Mouse (Mus musculus): ENCODE results near the gene Efna5. TPM values are rescaled to one million over a fixed set of nuclear protein-coding genes. Genes with fewer than 3 reads are reported as not detected.

Gene Efna5
- polyA plus RNA-seq, 1 experiment from 2014 or later = 26.9 TPM

- Histone ChIP-seq H3K4me3 (ENCODE audit: low read length) (no peak overlapping the region), H3K4me2 (replicated peaks; ENCODE audit: low read depth, low read length) (no peak overlapping the region), H3K9me3 (ENCODE audit: low read length) (no peaks in the 10 kb centered on the region), H3K9ac (replicated peaks; ENCODE audit: low read length) (no peak overlapping the region), H3K36me3 (ENCODE audit: insufficient read depth, low read length) (no peaks in the 10 kb centered on the region), H3K4me1 (ENCODE audit: insufficient read depth, low read length) (no peaks in the 10 kb centered on the region), H3K27me3 (ENCODE audit: insufficient read depth, low read length) (no peaks in the 10 kb centered on the region), H3K27ac (ENCODE audit: low read length) (no peak overlapping the region)
- WGBS = 35% methylated on average over 8 of the region's 8 CpGs
- ATAC-seq (ENCODE audit: low FRiP score, low TSS enrichment) = no peak
Observed at GRCm38 (mm10) chr17:62608145-62608544, 273.0 kb downstream of the Efna5 start.

DNA sequence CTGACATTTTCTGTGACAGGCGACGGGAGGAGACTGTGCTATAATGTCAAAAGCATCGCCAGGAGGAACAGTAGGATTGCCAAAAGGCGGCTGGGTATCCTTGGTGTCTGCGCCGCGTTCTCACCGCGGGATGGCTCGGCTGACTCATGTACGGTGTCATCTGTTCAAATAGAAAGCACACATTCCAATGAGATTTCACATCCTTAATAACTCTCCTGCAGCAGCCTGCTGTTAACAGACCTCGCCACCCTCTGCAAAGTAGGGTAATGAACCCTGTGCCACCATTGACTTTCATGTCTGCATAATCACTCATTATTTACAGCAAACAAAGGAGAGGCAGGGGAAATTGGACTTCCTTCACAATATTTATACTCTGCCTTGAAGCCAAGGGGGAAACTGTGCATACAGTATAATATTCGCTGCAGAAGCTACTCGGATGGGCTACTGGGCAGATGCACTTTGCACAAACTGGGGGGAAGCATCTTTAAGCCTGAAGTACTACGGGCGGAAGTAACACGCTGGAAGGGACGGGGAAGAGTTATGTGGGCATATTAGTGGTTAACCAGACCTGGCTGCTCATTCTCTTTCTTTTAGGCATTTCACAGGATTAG, 273.7 kb downstream of the Efna5 start:
- H3K4me1 ChIP-seq (ENCODE audit: insufficient read depth, low read length) = no peaks in the 10 kb centered on the region
- no peaks in the 10 kb centered on the region for H3K36me3 ChIP-seq (ENCODE audit: insufficient read depth, low read length)
- H3K27ac ChIP-seq (ENCODE audit: low read length) = no peak overlapping the region
- H3K9ac ChIP-seq (replicated peaks; ENCODE audit: low read length) = no peak overlapping the region
- WGBS = 89% methylated on average over 18 of the region's 18 CpGs
- H3K9me3 ChIP-seq (ENCODE audit: low read length) = no peaks in the 10 kb centered on the region
- H3K4me3 ChIP-seq (ENCODE audit: low read length) = no peak overlapping the region
- H3K27me3 ChIP-seq (ENCODE audit: insufficient read depth, low read length) = no peaks in the 10 kb centered on the region
- no peak overlapping the region for H3K4me2 ChIP-seq (replicated peaks; ENCODE audit: low read depth, low read length)
- no peak for ATAC-seq (ENCODE audit: low FRiP score, low TSS enrichment)

DNA sequence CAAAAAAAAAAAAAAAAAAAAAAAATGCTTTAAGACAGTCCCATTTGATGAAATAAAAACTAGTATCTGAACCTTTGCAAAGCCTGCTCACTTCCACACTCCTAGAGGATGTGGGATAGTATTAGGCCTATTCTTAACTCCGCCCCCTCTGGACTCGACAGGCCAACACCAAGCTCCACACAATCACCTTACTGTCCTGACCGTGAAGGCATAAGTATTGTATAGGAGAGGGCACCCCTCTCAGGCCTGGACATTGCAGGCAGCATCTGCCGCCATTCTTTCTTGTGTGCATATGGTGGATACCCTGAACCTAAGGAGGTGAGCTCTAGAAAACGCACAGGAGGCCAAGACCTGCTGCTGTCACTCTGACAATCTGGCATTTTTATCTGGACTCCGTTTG, 274.4 kb downstream of the Efna5 start:
- no peak overlapping the region for H3K4me3 ChIP-seq (ENCODE audit: low read length)
- no peak overlapping the region for H3K4me2 ChIP-seq (replicated peaks; ENCODE audit: low read depth, low read length)
- no peaks in the 10 kb centered on the region for H3K27me3 ChIP-seq (ENCODE audit: insufficient read depth, low read length)
- H3K36me3 ChIP-seq (ENCODE audit: insufficient read depth, low read length) = no peaks in the 10 kb centered on the region
- WGBS = 92% methylated on average over 6 of the region's 6 CpGs
- H3K9me3 ChIP-seq (ENCODE audit: low read length) = no peaks in the 10 kb centered on the region
- H3K27ac ChIP-seq (ENCODE audit: low read length) = no peak overlapping the region
- no peak overlapping the region for H3K9ac ChIP-seq (replicated peaks; ENCODE audit: low read length)
- H3K4me1 ChIP-seq (ENCODE audit: insufficient read depth, low read length) = no peaks in the 10 kb centered on the region
- no peak for ATAC-seq (ENCODE audit: low FRiP score, low TSS enrichment)

- H3K27me3 ChIP-seq (ENCODE audit: insufficient read depth, low read length) = no peaks in the 10 kb centered on the region
- no peaks in the 10 kb centered on the region for H3K36me3 ChIP-seq (ENCODE audit: insufficient read depth, low read length)
- no peak overlapping the region for H3K9ac ChIP-seq (replicated peaks; ENCODE audit: low read length)
- no peak overlapping the region for H3K27ac ChIP-seq (ENCODE audit: low read length)
- H3K4me3 ChIP-seq (ENCODE audit: low read length) = no peak overlapping the region
- H3K9me3 ChIP-seq (ENCODE audit: low read length) = no peaks in the 10 kb centered on the region
- H3K4me1 ChIP-seq (ENCODE audit: insufficient read depth, low read length) = no peaks in the 10 kb centered on the region; the same call in 1 of the 2 replicates
- ATAC-seq (ENCODE audit: low FRiP score, low TSS enrichment) = no peak
- no peak overlapping the region for H3K4me2 ChIP-seq (replicated peaks; ENCODE audit: low read depth, low read length)
- WGBS = 63% methylated on average over 5 of the region's 5 CpGs
Observed at GRCm38 (mm10) chr17:62604309-62604708, 276.8 kb downstream of the Efna5 start.

- Histone ChIP-seq H3K36me3 (ENCODE audit: insufficient read depth, low read length) (no peaks in the 10 kb centered on the region), H3K4me3 (ENCODE audit: low read length) (no peak overlapping the region), H3K9me3 (ENCODE audit: low read length) (no peaks in the 10 kb centered on the region), H3K4me2 (replicated peaks; ENCODE audit: low read depth, low read length) (no peak overlapping the region), H3K4me1 (ENCODE audit: insufficient read depth, low read length) (no peaks in the 10 kb centered on the region; the same call in 1 of the 2 replicates), H3K9ac (replicated peaks; ENCODE audit: low read length) (no peak overlapping the region), H3K27me3 (ENCODE audit: insufficient read depth, low read length) (no peaks in the 10 kb centered on the region), H3K27ac (ENCODE audit: low read length) (no peak overlapping the region)
- no peak for ATAC-seq (ENCODE audit: low FRiP score, low TSS enrichment)
- WGBS = 76% methylated on average over 5 of the region's 5 CpGs
Observed at GRCm38 (mm10) chr17:62603604-62604003, 277.5 kb downstream of the Efna5 start.

DNA sequence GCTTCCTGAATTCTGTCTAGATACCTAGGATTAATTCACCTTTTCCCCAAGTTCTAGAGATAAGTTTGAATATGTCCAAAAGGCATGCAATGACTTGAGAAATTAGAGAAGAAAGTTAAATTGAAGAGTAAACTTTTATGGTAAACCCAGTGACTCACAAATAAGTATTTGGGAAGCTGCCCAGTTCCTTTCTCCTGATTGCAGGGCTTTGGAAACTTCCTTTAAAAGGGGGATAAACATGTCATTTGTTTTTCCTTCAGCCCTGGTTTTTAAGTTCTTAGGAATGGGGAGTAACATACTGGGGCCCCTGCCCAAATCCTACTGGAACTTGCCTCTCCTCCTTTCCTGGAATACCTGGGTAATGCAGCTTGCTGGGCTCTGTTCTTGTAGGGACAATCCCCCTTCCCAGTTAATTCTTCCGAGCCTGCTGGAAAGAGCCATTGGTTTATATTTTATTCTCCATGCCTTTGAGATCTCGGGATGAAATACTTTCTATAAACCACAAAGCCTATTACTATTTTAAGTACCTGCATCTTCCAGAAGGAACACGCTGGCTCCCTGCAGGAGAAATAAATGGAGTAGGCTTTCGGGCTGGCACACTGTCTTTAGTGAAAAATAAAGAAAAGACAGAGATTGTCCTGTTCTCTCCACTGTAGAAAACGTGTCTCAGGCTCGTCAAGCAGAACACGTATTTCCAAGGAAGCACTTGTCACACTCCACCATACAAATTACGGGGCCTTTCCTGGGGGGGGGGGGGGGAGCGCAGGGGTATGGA, 282.2 kb downstream of the Efna5 start:
- Histone ChIP-seq H3K4me1 (ENCODE audit: insufficient read depth, low read length) (no peaks in the 10 kb centered on the region; the same call in 1 of the 2 replicates), H3K9me3 (ENCODE audit: low read length) (no peaks in the 10 kb centered on the region), H3K4me3 (ENCODE audit: low read length) (no peak overlapping the region), H3K27ac (ENCODE audit: low read length) (no peak overlapping the region), H3K36me3 (ENCODE audit: insufficient read depth, low read length) (no peaks in the 10 kb centered on the region), H3K27me3 (ENCODE audit: insufficient read depth, low read length) (no peaks in the 10 kb centered on the region), H3K4me2 (replicated peaks; ENCODE audit: low read depth, low read length) (no peak overlapping the region), H3K9ac (replicated peaks; ENCODE audit: low read length) (no peak overlapping the region)
- WGBS = 54% methylated on average over 9 of the region's 9 CpGs
- no peak for ATAC-seq (ENCODE audit: low FRiP score, low TSS enrichment)

DNA sequence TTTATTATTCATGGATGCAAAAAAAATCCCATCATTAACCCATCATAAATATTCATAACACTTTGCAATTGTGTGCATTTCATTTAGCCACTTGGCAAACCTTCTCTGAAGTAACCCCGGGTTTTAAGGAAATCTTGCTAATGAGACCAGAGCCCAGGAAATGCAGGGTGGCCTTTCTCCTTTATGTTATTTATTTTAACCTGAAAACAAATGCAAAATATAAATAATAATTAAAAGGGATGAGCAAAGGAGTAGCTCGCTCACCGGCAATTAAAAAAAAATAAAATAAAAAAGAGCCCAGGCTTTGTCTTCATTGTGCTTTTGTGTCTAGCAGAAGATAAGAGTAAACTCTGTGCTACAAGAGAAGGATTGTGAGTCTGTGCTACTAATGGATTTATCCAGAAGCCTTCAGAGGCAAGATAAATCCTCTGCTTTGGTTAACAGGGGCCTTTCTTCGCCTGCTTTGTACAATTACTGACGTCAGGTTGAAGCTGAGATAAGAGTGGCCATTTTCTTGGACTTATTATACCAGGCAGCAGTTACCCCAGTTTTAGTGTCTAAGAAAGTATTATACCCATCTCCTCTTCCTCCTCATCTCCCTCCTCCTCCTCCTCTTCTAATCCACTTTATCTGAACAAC, 288.6 kb downstream of the Efna5 start:
- no peak overlapping the region for H3K4me3 ChIP-seq (ENCODE audit: low read length)
- 89% methylated on average over 5 of the region's 5 CpGs for WGBS
- ATAC-seq (ENCODE audit: low FRiP score, low TSS enrichment) = no peak
- no peaks in the 10 kb centered on the region for H3K27me3 ChIP-seq (ENCODE audit: insufficient read depth, low read length)
- H3K27ac ChIP-seq (ENCODE audit: low read length) = no peak overlapping the region
- H3K9ac ChIP-seq (replicated peaks; ENCODE audit: low read length) = no peak overlapping the region
- H3K4me1 ChIP-seq (ENCODE audit: insufficient read depth, low read length) = no peaks in the 10 kb centered on the region
- no peaks in the 10 kb centered on the region for H3K36me3 ChIP-seq (ENCODE audit: insufficient read depth, low read length)
- no peak overlapping the region for H3K4me2 ChIP-seq (replicated peaks; ENCODE audit: low read depth, low read length)
- H3K9me3 ChIP-seq (ENCODE audit: low read length) = no peaks in the 10 kb centered on the region

GRCm38 (mm10) chr17:62591581-62592435, 289.3 kb downstream of the Efna5 start:
- 76% methylated on average over 10 of the region's 10 CpGs for WGBS
- H3K4me1 ChIP-seq (ENCODE audit: insufficient read depth, low read length) = no peaks in the 10 kb centered on the region
- no peak overlapping the region for H3K9ac ChIP-seq (replicated peaks; ENCODE audit: low read length)
- no peak overlapping the region for H3K4me3 ChIP-seq (ENCODE audit: low read length)
- H3K4me2 ChIP-seq (replicated peaks; ENCODE audit: low read depth, low read length) = no peak overlapping the region
- no peaks in the 10 kb centered on the region for H3K36me3 ChIP-seq (ENCODE audit: insufficient read depth, low read length)
- no peak for ATAC-seq (ENCODE audit: low FRiP score, low TSS enrichment)
- H3K27me3 ChIP-seq (ENCODE audit: insufficient read depth, low read length) = no peaks in the 10 kb centered on the region
- no peak overlapping the region for H3K27ac ChIP-seq (ENCODE audit: low read length)
- H3K9me3 ChIP-seq (ENCODE audit: low read length) = peaks cover 4% of the 10 kb centered on the region

DNA sequence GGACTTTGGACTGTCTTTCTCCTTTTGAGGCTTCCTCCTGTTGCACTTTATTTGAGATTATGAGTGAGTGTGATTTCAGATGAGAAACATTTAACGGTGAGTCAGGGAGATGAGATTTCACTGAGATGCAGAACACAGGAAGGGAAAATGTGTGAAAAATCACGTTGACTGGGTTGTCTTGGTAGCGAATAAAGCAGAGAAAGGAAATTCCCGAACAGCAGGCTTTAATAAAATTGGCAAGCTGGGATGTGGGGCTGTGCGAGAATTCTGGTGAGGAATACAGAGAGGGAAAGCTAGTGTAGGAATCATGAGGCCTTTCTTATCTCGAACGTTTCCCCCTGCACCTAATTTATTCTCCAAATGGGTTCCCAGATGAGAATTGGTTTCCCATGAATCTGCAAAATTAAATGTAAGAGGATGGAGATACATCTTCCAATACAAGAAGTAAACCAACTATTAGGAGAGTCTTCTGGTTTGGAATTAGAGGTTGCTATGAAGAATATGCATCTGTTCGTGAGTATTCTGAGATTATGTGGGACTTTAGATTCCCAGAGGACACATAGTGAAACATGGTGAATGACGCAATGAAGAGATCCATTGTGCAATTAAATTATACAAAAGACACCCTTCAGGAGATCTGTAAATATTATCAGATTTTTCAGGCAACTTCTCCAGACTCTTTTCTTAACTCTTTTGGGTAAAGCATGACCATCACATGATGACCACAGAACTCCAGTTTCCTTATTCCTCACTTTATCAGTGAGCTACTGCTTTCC, 290.2 kb downstream of the Efna5 start:
- peaks cover 4% of the 10 kb centered on the region for H3K9me3 ChIP-seq (ENCODE audit: low read length)
- 80% methylated on average over 9 of the region's 9 CpGs for WGBS
- H3K4me3 ChIP-seq (ENCODE audit: low read length) = no peak overlapping the region
- H3K9ac ChIP-seq (replicated peaks; ENCODE audit: low read length) = no peak overlapping the region
- no peak overlapping the region for H3K4me2 ChIP-seq (replicated peaks; ENCODE audit: low read depth, low read length)
- no peak for ATAC-seq (ENCODE audit: low FRiP score, low TSS enrichment)
- no peaks in the 10 kb centered on the region for H3K4me1 ChIP-seq (ENCODE audit: insufficient read depth, low read length)
- no peaks in the 10 kb centered on the region for H3K36me3 ChIP-seq (ENCODE audit: insufficient read depth, low read length)
- H3K27ac ChIP-seq (ENCODE audit: low read length) = no peak overlapping the region
- no peaks in the 10 kb centered on the region for H3K27me3 ChIP-seq (ENCODE audit: insufficient read depth, low read length)

Data from kidney, embryonic 16.5 days (tissue).